Mouse (Mus musculus) lung, postnatal 10 days (tissue): ENCODE results near the gene Prim2.

Experiments used
- DNase-seq: peaks from one replicate; pipeline ENCODE4 v3.0.0; 2021

Prim2 gene

DNA sequence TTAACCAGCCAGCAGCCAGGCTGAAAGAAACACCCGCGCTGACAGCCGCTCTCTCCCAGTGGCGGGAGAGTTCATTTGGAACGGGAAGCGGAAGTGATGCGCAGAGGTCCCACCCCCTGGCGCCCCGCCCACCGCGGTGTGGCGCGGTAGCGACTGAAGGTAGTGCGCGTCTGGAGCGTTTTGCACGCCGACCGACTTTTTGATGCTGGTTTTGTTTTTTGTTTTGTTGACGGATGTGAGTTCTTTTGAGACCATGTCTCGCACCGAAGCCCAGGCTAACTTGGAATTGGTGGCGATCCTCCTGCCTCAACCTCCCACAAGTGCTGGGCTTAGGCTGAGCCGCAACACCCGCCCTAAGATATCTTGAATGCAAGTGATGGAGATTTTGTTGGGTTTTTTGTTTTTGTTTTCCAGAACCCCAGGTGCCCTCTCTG is at the start of gene Prim2:
TSS of gene Prim2 (minus strand) at position 88 of the 434 bp plus-strand sequence.
- DNase-seq = peak; percentile 92

DNA sequence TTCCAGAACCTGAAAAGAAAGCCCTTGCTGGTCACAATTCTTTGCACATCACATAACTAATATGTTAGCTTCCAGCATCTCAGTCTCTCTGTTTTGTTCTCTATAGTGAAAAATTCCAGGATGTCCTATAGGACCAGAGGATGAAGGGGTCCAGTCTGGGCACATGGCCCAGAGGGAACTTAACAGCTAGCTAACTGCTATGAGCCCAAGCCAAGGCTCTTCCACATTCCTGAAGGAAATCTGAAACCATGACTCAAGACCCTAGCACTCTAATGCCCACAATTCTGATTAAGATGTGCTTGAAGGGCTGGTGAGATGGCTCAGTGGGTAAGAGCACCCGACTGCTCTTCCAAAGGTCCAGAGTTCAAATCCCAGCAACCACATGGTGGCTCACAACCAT is 48.0 kb upstream of the Prim2 start:
- no peak for DNase-seq

- peak; percentile 12 for DNase-seq
These were observed 45.2 kb upstream of the Prim2 start for GRCm38 (mm10) chr1:33714796-33715195.

DNA sequence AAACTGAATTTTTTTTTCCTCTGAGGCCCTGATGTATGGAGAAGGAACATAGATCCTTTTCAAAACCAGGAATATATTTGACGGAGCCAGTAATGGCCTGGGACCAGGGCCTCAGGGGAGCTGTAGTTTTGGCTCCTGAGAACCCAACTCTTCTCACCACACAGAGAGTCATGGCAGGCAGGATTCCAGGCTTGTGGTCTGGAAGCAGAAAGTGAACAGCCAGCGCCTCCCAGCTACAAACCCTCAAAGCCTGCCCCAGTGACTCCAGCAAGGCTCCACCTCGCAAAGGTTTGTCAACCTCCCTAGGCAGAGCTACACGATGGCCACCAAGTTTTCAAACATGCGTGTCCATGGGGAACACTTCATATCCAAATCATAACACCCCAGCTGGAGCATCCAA is 42.4 kb upstream of the Prim2 start:
- DNase-seq = no peak

DNA sequence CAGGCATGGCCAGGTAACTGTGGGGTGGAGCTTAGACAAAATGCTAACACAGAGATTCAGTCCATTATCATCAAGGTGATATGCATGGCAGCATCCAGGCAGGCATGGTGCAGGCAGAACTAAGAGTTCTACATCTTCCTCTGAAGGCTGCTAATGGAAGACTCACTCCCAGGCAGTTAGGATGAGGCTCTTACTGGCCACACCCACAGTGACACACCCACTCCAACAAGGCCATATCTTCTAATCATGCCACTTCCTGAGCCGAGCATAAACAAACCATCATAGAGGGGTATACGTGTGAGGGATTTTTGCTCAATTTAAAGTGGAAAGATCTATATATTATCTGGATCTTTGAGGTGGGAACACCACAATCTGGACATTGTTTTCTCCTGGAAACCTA is 40.0 kb upstream of the Prim2 start:
- no peak for DNase-seq

DNA sequence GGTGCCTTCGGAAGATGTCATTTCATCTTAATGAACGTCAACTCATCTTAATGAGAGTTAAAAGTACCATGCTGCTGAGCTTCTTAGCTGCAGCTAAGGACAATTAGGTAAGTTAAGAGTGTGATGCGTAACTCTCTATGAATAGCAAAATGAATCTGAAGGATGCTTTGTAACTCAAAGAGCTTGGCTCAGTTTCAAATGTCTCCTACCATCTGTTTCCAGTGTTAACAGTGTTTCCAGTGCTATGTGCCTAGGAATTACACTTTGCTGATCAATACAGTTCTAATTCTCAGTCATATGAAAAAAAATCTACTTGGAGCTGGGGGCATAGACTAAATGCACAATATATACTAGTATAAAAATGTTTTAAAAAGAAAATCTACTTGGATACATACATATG is 31.6 kb upstream of the Prim2 start:
- no peak for DNase-seq

GRCm38 (mm10) chr1:33696016-33696415 is 26.4 kb upstream of the Prim2 start:
- DNase-seq = no peak

GRCm38 (mm10) chr1:33693893-33694292 is 24.3 kb upstream of the Prim2 start:
- DNase-seq = no peak

GRCm38 (mm10) chr1:33690087-33690448 is 20.5 kb upstream of the Prim2 start:
- no peak for DNase-seq

DNA sequence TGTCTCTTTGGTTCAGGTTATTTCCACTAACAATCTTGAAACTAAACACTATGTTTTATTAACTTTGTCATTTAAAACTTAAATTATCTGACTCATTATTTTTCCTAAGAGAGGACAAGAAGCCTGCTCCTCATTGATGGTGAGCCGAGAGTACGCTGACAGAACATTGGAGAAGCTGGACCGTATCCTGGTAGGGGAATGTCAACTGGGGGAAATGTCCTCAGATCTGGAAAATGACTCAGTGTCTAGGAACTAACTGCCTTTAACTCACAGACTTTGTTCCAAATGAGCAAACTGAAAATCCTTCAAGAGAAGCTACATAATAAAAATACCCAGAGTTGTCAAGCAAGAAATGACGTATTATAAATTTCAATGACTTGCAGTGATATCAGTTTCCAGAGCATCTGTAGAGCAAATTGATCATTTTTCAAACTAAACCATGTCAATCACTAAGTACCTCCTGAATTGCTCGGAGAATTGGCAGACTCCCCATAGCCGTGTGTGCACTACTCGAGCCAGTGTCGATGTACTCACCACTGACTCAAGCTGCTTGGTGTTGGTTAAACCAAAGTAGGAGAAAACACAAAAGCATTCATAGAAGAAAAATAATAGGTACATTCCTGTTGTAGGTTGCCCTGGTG is 20.0 kb upstream of the Prim2 start:
- peak; percentile 31 for DNase-seq

DNA sequence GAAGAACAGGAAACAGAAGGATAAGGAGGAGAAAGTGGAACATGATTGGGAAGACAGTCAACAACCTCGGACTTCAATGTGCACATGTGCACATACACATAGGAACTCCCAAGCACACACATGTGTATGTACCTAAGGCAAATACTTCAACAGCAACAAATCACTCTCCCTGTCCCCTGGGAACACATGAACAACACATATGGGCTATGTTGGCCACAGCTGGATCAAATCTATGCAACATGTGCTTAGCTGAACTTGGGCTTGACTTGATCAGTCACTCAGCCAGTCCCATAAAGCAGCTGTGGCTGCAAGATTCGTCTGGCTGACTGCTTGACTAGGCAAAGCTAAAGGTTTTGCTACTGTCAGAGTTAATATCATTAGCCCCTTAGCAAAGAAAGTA is 19.2 kb upstream of the Prim2 start:
- DNase-seq = no peak

DNA sequence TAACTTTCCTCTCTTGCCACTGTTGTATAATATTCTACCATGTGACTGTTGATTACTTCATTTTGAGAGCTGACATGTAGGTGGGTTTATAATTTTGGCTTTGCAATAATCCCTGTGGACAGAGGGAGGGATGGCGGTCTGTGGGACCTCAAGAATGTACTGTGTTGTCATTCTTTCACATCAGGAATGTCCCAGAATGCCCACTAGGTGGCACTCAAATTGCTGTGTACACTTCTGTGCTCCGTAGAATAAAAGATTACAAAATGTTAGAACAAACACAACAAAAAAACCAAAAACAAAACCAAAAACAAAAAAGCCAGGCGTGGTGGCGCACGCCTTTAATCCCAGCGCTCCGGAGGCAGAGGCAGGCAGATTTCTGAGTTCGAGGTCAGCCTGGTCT is 14.9 kb upstream of the Prim2 start:
- DNase-seq = peak; percentile 42

DNA sequence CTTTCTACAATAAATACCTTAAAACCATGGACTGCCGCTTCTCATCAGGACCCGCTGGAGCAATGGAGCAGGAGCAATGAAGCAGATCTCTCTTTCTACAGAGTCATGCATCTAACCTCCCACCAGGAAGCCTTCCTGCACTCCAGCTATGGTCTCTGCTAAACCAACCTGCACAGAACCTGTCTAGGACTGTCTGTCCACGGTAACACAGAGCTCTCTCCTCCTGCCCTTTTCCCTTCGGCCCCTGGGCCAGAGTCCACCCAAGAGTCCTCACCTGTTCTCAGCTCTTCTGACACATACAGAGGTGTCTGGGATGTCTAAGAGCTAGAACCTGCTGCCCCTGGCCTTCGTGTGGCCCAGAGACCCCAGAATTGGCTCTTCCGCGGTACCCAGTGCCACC is 11.3 kb upstream of the Prim2 start:
- DNase-seq = no peak

DNA sequence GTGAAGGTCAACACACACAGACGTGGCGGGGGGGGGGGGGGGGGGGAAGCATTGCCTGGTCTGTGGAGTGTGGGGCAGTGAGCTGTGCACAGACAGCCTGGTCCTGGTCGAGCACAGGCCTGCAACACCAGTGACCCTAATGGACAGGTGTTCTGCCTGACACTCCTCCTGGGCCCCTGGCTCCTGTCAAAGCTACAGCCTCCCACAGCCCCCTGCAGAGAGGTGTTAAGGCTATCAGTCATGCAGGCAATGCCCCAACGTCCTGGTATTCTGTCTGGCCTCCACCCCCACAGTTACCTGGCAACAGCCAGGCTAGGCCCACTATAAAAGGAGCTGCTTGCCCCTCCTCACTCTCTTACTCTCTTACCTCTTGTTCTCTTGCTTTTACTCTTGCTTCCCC is 10.8 kb upstream of the Prim2 start:
- DNase-seq = no peak

DNA sequence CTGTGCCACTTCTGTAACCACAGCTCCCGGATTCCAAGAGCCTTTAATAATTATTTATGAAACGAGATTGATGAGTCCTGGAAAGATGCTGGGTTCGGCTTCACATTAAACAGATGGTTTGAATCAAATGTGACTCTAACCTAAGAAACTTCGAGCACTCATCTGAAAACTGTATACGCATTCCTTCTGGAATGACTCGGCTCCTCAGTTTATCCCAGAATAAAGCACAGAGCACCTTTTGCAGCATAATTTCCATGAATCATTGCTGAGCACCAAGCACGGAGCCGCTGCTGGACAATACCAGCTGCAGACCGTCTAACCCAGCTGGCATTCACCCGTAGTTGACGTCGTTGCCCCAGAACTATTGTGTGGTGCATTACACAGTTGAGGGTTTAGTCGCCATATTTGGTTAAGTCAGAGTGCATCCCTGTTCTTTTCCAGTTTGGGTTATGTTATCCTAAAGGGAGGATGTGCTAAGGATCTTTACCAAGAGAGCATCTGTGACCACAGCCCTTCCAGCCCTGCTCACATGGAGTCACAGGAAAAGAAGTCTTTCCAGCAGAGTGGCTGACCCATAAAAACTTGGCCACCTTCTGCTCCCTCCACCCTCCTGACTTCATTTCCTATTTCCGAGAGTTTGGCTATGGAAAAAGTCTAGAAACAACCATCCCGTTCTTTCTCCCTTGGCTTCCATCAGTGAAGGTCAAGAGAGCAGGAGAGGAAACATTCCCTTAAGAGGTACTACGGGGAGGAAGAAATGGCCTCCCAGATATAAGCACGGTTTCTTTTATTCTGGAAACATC is 3.8 kb upstream of the Prim2 start:
- no peak for DNase-seq

DNA sequence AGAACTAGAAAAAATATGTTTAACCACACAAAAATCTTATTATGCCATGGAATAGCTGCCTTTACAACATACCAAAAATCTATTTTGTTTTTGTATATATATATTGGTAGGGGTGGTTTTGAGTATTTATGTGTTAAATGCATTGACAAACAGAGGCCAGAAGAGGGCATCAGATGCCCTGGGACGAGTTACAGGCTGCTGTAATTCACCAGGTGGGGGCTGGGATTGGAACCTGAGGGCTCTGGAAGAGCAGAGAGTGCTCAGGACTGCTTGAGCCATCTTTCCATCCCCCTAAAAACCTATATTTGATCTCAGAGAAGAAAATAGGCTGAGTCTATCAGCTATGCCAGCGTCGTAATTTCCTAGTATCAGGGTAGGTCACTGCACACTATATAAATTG is 2.9 kb upstream of the Prim2 start:
- DNase-seq = peak; percentile 62

DNA sequence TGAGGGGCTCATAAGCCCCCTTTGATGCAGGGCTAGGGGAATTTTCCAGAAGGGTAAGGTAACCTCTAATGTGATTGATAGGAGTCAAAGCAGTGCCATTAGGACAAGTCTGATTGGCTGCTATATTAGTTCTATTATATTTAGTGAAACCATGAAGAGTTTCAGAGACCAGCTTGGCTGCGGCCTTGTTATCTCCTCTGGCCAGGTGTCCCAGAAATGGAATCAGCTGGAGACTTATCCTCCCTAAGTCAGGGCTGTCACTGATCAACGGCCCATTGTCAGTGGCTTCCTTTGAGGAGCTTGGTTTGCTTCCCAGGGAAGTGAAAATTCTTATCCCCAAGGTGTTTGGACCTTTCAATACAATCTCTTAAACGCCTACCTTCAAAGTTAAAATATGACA is 2.5 kb upstream of the Prim2 start:
- no peak for DNase-seq

GRCm38 (mm10) chr1:33671441-33671840 is 1.8 kb upstream of the Prim2 start:
- no peak for DNase-seq

GRCm38 (mm10) chr1:33670164-33670616 is 595 bp upstream of the Prim2 start:
- peak; percentile 68 for DNase-seq

DNA sequence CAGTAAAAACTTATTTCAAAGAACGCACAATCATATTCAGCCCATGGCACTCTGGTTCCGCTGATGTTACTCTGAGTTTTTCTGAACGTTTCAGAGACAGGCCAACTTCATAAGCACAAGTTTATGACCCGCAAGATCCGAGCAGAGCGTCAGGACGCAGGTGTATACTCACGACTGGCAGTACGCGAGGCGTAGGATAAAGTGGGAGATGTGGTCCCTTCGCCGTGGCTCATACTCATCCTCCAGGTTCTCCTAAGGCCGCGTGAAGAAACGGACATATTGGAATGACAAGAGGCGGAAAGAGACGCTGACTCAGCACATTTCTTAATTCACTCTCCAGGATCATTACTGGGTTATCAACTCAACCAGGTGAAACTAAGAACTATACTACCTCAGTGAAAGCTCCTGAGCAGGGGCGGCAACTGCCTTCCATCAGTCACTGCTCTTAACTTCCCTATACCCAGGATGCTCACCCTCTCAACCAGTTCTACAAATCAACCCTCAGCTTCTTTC is 5.9 kb downstream of the Prim2 start:
- DNase-seq = no peak

GRCm38 (mm10) chr1:33663163-33663562 is 6.4 kb downstream of the Prim2 start:
- DNase-seq = peak; percentile 30

- DNase-seq = no peak
These were observed 11.3 kb downstream of the Prim2 start for GRCm38 (mm10) chr1:33658302-33658701.

GRCm38 (mm10) chr1:33657574-33658149 is 11.9 kb downstream of the Prim2 start:
- peak; percentile 25 for DNase-seq

GRCm38 (mm10) chr1:33650875-33651274 is 18.7 kb downstream of the Prim2 start:
- no peak for DNase-seq
